11 mouse cellular contexts compared by ENCODE assay signal in the genomic region with DNA sequence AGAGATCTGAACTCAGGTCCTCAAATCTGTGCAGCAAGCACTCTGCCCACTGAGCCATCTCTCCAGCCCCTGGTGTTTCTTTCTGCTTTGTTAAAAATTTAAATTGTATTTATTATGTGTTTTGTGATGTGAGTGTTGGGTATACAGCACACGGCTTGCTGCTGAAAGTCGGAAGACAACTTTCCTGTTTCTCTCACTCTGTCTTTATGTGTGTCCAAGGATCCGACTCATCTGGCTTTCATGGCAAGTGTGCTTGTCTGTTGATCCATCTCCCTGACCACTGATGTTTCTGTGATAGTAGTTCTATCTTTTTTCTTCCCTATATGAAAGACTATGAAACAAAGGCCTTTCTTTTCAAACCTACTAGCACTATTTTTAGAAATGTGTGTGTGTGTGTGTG.
"Had no signal": no experiment of that assay in that cellular context is flagged by ENCODE, and none has a peak within 500 bp of the region (broad histone marks: within the 10 kb centered on the region; RNA-seq: fewer than 3 reads in every experiment).

No protein-coding gene starts in this region.

- H3K36me3 ChIP-seq: limb, embryonic 12.5 days; lung, embryonic 15.5 days; midbrain, embryonic 13.5 days; neural tube, embryonic 15.5 days had no signal

- H3K9ac ChIP-seq: limb, embryonic 12.5 days; liver, embryonic 14.5 days; lung, embryonic 15.5 days; midbrain, embryonic 13.5 days; neural tube, embryonic 15.5 days had no signal

- H3K9me3 ChIP-seq: limb, embryonic 12.5 days; lung, embryonic 15.5 days; midbrain, embryonic 13.5 days; neural tube, embryonic 15.5 days had no signal

- ATAC-seq: midbrain, embryonic 13.5 days had no signal

- H3K27ac ChIP-seq: limb, embryonic 12.5 days; liver, embryonic 14.5 days; lung, embryonic 15.5 days; midbrain, embryonic 13.5 days; neural tube, embryonic 15.5 days; stomach, postnatal 0 days had no signal

- DNase-seq: layer of hippocampus, adult 9-11 months; layer of hippocampus, postnatal 36 days; right cerebral cortex, adult 18-20 months; right cerebral cortex, postnatal 25 days; thymus, postnatal 4 days had no signal

- H3K4me3 ChIP-seq: limb, embryonic 12.5 days; lung, embryonic 15.5 days; midbrain, embryonic 13.5 days; neural tube, embryonic 15.5 days had no signal

- H3K4me2 ChIP-seq: limb, embryonic 12.5 days; lung, embryonic 15.5 days; midbrain, embryonic 13.5 days; neural tube, embryonic 15.5 days had no signal

- H3K27me3 ChIP-seq: limb, embryonic 12.5 days; lung, embryonic 15.5 days; neural tube, embryonic 15.5 days had no signal
